15 mouse cellular contexts compared by ENCODE assay signal in genomic region chr6:29203861-29204585, GRCm38 (mm10). TPM values are rescaled to one million over a fixed set of nuclear protein-coding genes. Genes with fewer than 3 reads are reported as not detected.
"Had no signal": no experiment of that assay in that cellular context is flagged by ENCODE, and none has a peak within 500 bp of the region (broad histone marks: within the 10 kb centered on the region; RNA-seq: fewer than 3 reads in every experiment).

No protein-coding gene starts in this region.

- DNase-seq: kidney, adult 18-20 months; kidney, adult 9 months; kidney, postnatal 14 days; kidney, postnatal 4 days; left cerebral cortex, postnatal 4 days; liver, postnatal 0 days; lung, embryonic 14.5 days; lung, postnatal 36 days; thymus, postnatal 25 days had no signal

- H3K9ac ChIP-seq: limb, embryonic 13.5 days; liver, embryonic 14.5 days; liver, postnatal 0 days; lung, embryonic 14.5 days; midbrain, embryonic 13.5 days had no signal

- H3K4me3 ChIP-seq: limb, embryonic 13.5 days; megakaryocyte, embryonic 14.5 days; midbrain, embryonic 10.5 days; midbrain, embryonic 13.5 days had no signal

- H3K27ac ChIP-seq: limb, embryonic 13.5 days; liver, embryonic 14.5 days; midbrain, embryonic 10.5 days; midbrain, embryonic 13.5 days had no signal

- H3K9me3 ChIP-seq: limb, embryonic 13.5 days; megakaryocyte, embryonic 14.5 days; midbrain, embryonic 10.5 days; midbrain, embryonic 13.5 days had no signal

- ATAC-seq: lung, postnatal 0 days had no signal

- H3K4me2 ChIP-seq: limb, embryonic 13.5 days; lung, embryonic 14.5 days; midbrain, embryonic 13.5 days had no signal

- H3K27me3 ChIP-seq: limb, embryonic 13.5 days had no signal

RNA-seq across cellular contexts. Expression of gene Prrt4, which starts 24.6 kb away (rescaled TPM):
- polyA plus RNA-seq: liver, postnatal 0 days had no signal
